Mouse (Mus musculus): ENCODE data around the gene Nsmce3. TPM values are rescaled to one million over a fixed set of nuclear protein-coding genes. Genes with fewer than 3 reads are reported as not detected.

Nsmce3 gene
- 1 to 10 TPM; 3.5 TPM for total RNA-seq (2021)
- long read RNA-seq, experiment 1, full-length matches to known transcripts, result 47 of 47 reads
- long read RNA-seq, experiment 1, partial matches to known transcripts, result 0 of 47 reads
- long read RNA-seq, experiment 1, other reads (novel, unspliced or antisense), result 0 of 47 reads
- long read RNA-seq, experiment 2, full-length matches to known transcripts, result 27 of 27 reads
- long read RNA-seq, experiment 2, partial matches to known transcripts, result 0 of 27 reads
- long read RNA-seq, experiment 2, other reads (novel, unspliced or antisense), result 0 of 27 reads

DNA sequence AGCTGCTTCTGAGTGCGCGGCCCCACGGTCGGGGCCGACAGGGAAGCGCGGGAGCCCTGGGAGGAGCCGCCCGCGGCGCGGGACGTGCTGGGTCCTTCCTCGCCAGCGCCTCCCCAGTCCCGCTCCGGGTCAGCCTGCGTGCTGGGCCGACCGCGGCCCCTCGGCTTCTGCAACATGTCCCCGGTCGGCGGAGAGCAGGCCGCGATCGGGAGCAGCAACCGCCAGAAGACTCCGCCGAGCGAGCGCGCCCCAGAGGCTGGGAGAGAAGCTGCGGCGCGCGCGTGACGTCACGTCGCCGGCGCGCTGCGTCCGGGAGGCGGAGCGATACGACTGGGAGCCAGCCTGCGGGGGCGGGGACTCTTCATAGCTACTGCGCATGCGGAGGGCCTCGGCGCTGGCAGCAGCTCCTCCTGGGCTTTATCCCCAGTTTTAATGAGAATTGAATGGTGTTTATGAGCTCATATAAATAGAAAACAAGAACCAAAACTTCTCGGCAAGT, at the start of gene Nsmce3:
Gene Nsmce3, minus strand, starts transcription at position 255 of the 499 bp plus-strand sequence.
- intact Hi-C loops (cut with DNase I), result no loop called here

DNA sequence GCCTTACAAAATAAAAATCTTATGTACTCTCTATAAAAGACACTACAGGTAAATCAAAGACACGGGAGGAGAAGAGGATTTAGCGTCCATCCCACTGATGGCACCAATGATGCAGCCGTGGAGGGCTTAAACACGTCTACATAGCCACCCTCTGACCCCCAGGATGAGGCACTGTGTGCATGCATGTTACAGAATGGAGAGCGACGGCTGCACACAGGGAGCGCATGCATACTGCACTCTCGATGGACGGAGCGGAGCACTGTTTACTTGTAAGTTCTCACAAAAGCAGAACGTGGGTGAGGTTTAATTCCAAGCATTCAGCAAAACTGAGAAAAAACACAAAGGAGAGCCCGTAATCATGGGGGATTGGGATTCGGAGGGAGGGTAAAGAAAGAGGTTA, 48.4 kb upstream of the Nsmce3 start:
- no peak for DNase-seq
- intact Hi-C loops (cut with DNase I), result no loop called here

More for the DNA sequence above, at the start of gene Nsmce3:
- peak; percentile 98 to 99 for DNase-seq

DNA sequence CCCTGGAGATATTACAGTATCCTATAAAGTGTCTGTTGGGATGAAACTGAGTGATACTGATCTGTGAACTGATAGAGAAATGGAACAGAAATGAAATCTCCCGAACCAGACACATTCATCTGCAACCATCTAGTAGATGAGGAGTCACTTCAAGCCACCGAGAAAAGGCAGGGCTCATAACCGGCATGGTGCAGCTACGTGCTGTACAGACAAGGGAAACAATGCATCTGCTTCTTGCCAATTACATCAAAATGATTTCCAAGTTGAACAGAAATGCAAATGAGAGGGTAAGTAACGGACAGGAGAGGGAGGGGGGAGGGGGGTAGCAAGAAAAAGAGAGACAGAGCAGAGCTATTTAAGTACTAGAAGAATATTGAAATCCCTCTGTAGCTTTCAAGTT, 47.9 kb upstream of the Nsmce3 start:
- DNase-seq, result no peak
- intact Hi-C loops (cut with DNase I), result no loop called here

DNA sequence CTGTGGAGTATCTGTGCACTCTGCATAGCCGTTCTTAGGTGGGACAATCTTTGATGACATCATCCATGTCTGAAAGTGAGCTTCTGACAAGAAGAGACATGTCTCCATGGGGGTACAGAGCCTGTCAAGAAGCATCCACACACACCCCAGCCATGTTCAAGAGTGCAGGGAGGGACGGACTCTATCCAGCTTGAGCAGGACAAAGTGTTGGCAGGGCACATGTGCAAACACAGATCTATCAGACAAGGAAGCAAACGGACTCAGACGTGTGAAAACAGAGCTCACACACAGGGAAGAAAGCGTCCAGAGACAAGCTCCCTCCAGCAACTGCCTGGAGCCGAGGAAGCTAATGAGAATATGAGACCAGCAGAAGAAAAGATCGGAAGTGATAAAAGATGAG, 43.9 kb upstream of the Nsmce3 start:
- intact Hi-C loops (cut with DNase I), result no loop called here
- DNase-seq, result no peak

DNA sequence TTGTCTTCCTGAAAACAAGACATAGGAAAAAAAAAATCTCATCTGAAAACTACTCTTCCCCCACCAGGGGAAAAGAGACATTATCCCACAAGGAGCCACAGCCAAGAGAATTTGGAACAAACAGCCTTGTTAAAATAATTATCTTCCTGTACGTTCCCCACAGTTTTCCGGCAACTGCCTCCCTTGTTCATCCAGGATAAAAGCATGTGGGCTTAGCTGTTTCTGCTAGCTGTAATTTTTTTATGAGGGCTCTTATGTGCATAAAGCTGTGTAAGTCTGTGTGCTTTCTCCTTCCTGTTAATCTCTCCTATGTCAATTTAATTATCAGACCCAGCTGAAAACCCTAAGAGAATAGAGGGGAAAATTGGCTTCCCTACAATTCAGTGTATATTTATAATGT, 42.3 kb upstream of the Nsmce3 start:
- intact Hi-C loops (cut with DNase I), result no loop called here

DNA sequence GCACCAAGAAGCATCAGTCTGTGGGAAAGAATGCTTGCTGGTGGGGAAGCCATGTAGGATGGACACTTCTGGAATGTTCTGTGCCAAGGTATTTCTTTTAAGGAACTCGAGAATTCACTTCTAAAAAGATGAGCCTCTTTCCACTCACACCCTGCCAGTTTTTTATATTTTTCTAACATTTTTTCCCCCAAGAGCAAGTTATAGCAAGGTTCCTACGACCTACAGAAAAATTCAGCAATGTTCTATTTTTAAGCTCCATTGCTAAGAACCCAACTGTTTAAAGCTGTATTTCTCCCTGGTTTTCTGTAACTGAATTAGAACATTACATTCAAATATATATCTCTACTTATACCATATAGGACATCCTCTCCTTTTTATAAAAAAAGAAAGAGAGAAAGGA, 39.1 kb upstream of the Nsmce3 start:
- DNase-seq, result no peak
- intact Hi-C loops (cut with DNase I), result no loop called here

More for the DNA sequence above, 42.3 kb upstream of the Nsmce3 start:
- DNase-seq, result no peak

DNA sequence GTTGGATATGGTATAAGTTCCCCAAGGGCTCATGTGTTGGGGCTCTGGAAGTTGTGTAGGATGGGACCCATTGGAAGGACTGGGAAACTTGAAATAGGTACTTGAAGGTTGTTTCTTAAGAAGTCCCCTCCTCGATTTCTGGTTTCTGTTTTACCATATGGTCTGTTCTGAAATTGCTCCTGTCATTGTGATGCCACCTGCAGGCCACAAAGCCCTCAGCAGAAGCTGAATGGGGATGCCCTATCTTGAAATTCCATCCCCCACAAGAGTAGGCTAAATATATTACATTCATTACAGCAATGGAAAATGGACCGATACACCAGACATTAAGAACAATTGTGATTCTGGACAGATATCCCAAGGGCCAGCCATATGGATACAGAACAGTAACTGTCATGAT, 37.4 kb upstream of the Nsmce3 start:
- intact Hi-C loops (cut with DNase I), result no loop called here

DNA sequence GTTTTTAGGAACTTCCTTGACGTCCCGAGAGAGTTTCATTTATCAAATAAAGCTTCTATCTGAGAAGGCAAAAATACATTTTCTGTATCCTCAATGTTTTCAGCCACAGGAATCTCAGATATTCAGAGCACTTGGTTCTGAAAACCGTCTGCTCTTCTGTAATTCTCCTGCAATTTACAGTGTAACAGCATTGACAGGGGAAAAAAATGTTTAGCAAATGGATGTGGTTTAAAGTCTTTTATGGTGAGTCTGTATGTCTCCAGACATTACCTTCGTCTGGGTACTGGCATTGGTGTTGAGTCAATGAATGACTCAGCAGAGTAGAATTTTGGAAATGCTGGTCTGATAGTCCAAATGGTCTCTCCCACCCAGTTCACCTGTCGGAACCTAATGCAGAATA, 34.2 kb upstream of the Nsmce3 start:
- intact Hi-C loops (cut with DNase I), result no loop called here
- no peak for DNase-seq

More for the DNA sequence above, 37.4 kb upstream of the Nsmce3 start:
- no peak for DNase-seq

DNA sequence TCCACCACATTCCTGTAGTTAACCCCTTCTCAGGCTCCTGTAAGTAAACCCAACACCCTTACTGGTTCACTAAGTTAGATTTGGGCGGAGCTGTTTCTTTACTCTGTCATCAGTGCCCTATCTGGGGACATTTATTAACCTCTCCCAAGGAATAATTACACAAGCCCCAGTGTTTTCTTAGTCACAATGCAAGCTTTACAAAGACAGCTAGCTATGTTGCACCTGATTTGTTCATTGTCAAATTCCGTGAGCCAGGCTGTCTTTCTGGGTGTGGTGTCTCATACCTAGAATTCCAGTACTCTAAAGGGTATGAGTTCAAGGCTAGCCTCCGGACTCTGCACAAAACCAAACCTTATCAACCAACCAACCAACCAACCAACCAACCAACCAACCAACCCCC, 32.7 kb upstream of the Nsmce3 start:
- DNase-seq, result no peak
- intact Hi-C loops (cut with DNase I), result no loop called here

DNA sequence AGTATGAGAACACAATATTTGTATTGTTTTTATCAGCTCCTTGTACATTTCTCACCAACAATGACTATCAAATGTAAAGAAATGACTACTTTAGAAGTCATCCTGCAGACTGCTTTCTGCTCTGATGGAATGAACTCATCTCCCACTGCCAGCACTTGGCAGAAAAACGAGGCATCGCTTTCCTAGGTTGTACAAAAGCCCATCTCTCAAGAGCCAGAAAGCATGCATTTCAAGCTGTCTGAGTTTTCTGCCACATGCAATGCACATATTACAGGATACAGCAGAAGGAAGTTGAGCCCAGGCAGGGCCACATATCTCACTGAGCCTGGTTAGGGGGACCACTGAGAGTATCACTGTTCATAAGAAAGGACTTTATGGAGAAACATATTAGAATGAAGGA, 27.5 kb upstream of the Nsmce3 start:
- intact Hi-C loops (cut with DNase I), result no loop called here
- DNase-seq, result no peak

DNA sequence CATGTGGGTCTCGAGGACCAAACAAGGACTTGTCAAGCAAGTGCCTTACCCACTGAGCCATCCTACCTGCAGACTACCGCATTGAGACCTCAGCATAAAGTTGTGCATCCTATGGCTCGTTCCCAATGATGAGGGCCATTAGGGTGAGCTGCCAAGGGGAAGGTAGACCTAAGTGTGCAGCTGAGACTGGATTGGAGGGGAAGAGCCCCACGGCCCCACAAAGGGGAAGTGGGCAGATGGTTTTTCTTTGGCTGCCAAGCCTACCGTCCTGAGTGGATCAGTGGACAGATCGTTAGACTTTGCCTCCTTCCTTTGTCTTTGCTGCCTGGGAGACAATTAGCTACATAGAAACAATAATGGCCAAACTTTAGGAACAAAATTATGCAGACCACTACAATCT, 23.8 kb upstream of the Nsmce3 start:
- DNase-seq, result no peak
- intact Hi-C loops (cut with DNase I), result no loop called here

DNA sequence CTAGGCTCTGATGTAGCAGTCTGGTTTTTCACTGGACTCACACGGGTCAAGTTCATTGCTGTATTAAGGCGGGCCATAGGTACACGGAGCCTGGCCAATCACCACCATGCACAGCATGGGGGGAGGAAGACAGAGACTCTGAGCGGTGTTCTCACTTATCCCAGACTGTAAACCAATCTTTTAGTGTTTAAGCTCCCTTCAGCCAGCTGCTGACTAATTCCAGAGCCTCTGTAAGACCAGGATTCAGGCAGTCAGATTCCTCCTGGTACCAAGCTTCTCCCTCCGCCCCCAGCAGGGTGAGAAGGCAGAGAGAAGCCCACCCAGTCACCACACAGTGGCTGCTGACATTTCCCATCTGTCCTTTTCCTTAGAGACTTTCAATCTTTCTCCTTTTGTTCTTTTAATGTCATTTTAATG, 22.9 kb upstream of the Nsmce3 start:
- intact Hi-C loops (cut with DNase I), result no loop called here
- DNase-seq, result no peak

DNA sequence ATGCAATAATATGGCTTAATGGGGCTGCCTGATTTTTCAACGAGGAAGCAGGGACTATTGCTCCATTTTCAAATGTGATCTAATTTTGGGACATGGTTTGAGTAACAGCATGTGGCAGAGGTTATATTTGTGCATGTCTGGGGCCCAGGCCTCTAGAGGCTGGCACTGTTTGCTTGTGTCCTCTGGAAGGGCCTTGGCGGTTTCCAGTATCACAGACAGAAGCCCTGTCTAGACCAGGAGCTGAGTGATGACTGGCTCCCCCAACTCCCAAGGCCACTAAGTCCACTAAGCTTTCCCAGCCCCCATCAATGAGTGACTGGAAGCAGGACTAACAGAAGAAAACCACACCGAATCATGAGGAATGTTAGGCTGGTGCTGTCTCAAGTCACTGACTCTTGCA, 18.3 kb upstream of the Nsmce3 start:
- intact Hi-C loops (cut with DNase I), result no loop called here
- peak; percentile 7 to 23 for DNase-seq

DNA sequence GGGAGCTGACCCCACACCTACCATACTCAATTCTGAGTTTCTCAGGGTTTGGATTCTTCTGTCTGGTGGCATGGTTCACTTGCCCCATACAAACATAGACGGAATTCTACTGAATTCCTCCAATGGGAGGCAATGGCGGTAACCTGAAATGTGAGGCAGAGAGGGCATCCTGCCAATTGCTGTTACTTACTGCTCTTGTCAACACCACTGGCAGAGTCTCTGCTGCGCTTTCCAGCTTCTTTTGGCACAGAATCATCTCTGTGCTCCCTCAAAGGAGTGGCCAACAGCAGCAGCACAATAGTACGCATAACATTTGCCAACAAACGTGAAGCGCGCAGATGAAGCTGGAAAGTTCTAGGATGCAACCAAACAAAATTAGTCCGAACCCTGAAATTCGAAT, 17.1 kb upstream of the Nsmce3 start:
- DNase-seq, result peak; percentile 46 to 68
- intact Hi-C loops (cut with DNase I), result no loop called here

DNA sequence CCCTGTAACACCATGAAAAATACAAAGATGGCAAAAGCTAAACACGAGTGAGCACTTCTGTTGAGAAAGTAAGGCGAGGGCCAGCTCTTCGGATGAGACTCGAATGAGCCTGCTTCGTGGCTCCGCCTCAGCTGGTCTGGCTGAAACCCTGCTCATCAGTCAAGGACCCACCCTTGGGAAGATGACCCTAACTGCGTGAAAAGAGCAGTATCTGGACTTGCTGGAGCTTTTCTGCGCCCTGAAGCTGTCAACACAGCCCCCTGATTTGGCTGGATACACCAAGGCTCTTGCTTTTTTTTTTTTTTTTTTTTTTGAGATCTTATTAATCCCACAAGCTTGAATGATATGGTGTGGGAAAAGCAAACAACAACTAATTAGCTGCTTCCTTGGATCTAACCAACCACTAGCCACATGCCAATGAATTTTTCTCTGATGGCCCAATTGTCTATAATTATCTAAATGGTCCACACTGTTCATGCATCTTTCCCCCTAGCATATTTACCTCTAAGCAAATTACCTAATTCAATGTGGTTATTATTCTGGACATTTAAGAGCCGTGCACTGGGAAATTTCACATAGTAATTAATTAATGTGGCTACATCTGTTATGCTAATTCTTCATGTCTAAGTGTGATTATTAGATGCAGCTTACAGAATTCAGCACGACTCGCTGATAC, 11.5 kb upstream of the Nsmce3 start:
- intact Hi-C loops (cut with DNase I), result no loop called here
- no peak for DNase-seq

DNA sequence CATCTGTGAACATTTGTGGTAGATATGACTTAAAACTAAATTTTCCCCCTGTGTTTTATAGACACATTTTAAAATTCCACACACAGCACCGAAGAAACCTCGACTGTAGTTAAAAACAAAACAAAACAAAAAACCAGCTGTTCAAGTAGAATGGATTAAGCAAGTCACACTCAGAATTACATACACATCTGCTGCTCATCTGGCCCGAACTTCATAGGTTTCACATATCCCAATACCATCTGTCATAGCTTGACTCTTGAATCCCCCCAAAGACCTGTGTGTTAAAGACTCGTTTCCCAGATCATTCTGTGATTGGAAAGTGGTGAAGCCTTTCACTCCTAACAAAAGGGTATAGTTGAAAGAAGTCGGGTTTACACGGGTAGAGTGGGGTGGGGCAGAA, 9.4 kb upstream of the Nsmce3 start:
- no peak for DNase-seq
- intact Hi-C loops (cut with DNase I), result no loop called here

DNA sequence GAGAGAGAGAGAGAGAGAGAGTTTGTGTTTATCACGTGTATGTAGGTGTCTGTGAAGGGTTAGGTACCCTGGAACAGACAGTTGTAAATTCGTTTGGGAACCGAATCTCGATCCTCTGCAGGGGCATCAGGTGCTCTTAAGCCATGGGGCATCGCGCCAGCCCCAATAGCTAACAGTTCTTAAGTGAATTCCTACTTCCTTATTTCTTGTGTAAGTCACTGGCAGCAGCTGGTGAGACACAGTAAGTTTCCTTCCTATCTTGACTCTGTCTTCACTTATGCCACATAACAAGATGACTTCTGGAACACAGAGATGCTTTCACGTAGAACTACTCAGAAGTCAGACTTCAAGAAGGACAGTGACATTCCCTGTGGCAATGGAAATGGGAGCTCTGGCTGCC, 8.6 kb upstream of the Nsmce3 start:
- no peak for DNase-seq
- intact Hi-C loops (cut with DNase I), result no loop called here

DNA sequence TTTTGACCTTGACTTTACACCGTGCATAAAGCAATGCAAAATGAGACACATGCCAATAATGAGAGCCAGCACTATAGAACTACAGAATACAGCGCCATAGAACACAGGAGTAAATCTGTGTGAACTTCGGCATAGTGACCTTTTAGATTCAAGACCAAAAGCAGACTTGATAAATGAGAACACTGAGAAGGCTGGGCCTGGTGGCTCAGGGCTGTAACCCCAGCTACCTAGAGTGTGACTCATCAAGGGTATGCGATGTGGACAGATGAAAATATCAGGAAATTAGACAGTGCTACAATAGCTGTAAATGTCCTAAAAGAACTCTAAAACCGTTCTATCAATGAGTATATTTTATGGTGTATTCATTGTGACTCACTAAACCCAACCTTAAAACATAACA, 7.6 kb upstream of the Nsmce3 start:
- DNase-seq, result no peak
- intact Hi-C loops (cut with DNase I), result no loop called here

DNA sequence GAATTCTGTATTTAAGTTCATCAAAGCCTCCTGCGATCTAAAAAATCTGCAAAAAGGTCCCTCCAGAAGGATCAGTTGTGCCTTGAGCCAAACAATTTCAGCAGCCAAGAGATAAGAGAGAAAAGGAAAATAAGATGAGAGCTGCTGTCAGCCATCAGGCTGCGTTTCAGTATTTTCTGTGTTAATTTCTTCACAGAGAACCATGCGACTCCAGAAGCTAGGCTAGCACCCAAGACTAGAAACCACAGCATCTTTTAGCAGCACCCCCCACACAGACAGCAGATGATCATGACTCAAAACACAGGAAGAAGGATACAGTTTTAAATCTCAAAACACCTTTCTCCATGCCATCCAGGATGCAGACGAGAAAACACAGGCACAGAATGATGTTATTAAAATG, 2.1 kb upstream of the Nsmce3 start:
- intact Hi-C loops (cut with DNase I), result no loop called here
- DNase-seq, result no peak

DNA sequence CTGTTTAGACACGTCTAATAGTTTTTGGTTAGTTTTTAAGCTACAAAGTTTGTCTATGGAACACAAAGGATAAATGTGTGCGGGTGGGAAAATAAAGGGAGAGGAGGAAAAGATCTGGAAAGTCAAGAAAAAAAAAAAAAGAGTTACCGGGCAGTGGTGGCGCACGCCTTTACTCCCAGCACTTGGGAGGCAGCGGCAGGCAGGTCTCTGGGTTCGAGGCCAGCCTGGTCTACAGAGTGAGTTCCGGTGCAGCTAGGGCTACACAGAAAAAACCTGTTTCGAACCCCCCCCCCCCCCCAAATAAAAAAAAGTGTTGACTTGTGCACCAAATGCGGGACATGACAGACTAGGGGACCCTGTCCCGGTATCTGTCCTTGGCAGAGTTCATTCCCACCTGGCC, 469 bp upstream of the Nsmce3 start:
- DNase-seq, result peak in 1 of 2 experiments; percentile 6
- intact Hi-C loops (cut with DNase I), result no loop called here

DNA sequence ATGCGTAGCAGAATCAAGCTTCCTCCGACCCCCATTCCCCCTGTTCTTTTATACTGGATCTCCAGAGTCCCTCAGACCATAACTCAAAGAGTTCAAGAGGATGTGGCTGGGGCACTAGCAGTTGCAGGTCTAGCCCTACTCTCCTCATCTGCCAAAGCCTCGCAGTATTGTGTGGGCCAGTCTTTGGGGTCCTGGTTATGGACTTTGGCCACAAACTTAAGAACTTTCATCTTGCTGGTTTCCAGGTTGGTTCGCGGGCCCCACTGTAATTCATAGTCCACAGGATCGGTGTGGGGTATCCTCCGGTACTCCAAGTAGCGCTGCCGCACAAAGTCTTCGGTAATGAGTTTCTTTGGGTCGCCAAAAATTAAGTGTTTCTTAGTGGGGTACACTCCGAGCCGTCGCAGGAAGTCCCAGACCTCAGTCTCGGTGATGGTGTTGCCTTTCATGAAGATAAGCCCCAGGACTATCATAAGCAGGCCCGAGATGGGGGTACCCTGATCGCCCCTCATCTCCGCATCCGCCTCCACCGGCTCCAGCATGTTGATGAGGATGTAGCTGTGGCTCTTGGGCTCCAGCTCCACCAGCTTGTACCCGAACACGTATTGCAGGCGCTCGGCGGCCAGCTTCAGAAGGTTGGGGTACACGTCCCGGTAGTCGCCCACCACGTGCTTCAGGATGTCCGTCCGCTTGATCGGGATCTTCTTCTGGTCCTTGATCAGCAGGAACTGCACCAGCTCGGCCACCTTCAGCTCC, 632 bp downstream of the Nsmce3 start:
- intact Hi-C loops (cut with DNase I), result no loop called here
- DNase-seq, result peak in 1 of 2 experiments; percentile 5

All from heart, postnatal 14 days (tissue).